Mouse (Mus musculus): ENCODE data around the gene Galk1. TPM values are rescaled to one million over a fixed set of nuclear protein-coding genes. Genes with fewer than 3 reads are reported as not detected.

Gene Galk1
- polyA plus RNA-seq, 1 experiment from 2014 or later = 64.1 TPM

DNA sequence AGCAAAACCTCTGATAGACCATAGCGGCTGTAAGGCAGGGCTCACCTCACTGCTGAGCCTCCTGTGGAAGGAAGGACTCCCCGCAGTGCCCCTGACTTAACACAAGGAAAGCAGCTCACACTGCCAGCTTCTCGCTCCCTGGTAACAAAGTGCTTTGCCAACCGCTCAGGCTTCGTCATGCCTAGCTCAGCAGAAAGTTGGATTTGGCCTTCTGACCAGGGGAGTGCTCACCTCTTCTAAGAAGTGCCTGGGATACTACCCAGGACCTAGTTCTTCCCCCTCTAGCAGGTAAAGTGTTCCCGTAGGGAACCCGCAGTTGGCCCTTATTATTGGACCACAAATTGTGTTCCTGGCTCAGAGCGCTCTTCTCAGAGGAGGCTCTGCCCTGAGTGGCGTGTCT is 53.5 kb downstream of the Galk1 start:
- H3K27me3 ChIP-seq (ENCODE audit: control insufficient read depth, insufficient read depth, low read depth, low read length) = no peaks in the 10 kb centered on the region
- no peak overlapping the region for H3K4me2 ChIP-seq (ENCODE audit: low read length)
- H3K36me3 ChIP-seq (ENCODE audit: control insufficient read depth, insufficient read depth, low read length) = peaks cover 26% of the 10 kb centered on the region
- no peaks in the 10 kb centered on the region for H3K9me3 ChIP-seq (replicated peaks; ENCODE audit: control insufficient read depth, low read length, poor library complexity, severe bottlenecking)
- no peak overlapping the region for H3K9ac ChIP-seq (ENCODE audit: low read depth, low read length)
- ATAC-seq = no peak
- no peak overlapping the region for H3K27ac ChIP-seq (ENCODE audit: low read length)
- no peaks in the 10 kb centered on the region for H3K4me1 ChIP-seq (ENCODE audit: control insufficient read depth, insufficient read depth, low read length)
- 96% methylated on average over 9 of the region's 9 CpGs for WGBS
- no peak overlapping the region for H3K4me3 ChIP-seq (ENCODE audit: low read depth, low read length)

Other genes with a start within 250 kb of the Galk1 start
- 25.1 and 25.6 TPM in 2 replicates for gene Tmem94, start 247.3 kb downstream of the Galk1 start, polyA plus RNA-seq (2015; fragmentation: Nextera tagmentation; extraction: Ambion mirVana)
- 7.6 and 8.9 TPM in 2 replicates for gene Caskin2, start 199.1 kb downstream of the Galk1 start, polyA plus RNA-seq (2015; fragmentation: Nextera tagmentation; extraction: Ambion mirVana)
- 23.7 and 24.2 TPM in 2 replicates for gene Tsen54, start 198.0 kb downstream of the Galk1 start, polyA plus RNA-seq (2015; fragmentation: Nextera tagmentation; extraction: Ambion mirVana)
- gene Llgl2, start 188.7 kb downstream of the Galk1 start, polyA plus RNA-seq (2015; fragmentation: Nextera tagmentation; extraction: Ambion mirVana) = 0.82 and 1.0 TPM in 2 replicates
- 0.09 TPM in 1 of 2 replicates, not detected in the other for gene Myo15b, start 154.3 kb downstream of the Galk1 start, polyA plus RNA-seq (2015; fragmentation: Nextera tagmentation; extraction: Ambion mirVana)
- gene Smim5, start 112.8 kb downstream of the Galk1 start, polyA plus RNA-seq (2015; fragmentation: Nextera tagmentation; extraction: Ambion mirVana) = 1.4 and 1.5 TPM in 2 replicates
- 0.44 and 0.87 TPM in 2 replicates for gene Smim6, start 100.7 kb downstream of the Galk1 start, polyA plus RNA-seq (2015; fragmentation: Nextera tagmentation; extraction: Ambion mirVana)
- gene Sap30bp, start 79.4 kb downstream of the Galk1 start, polyA plus RNA-seq (2015; fragmentation: Nextera tagmentation; extraction: Ambion mirVana) = 49.0 and 51.5 TPM in 2 replicates
- gene Recql5, start 79.2 kb downstream of the Galk1 start, polyA plus RNA-seq (2015; fragmentation: Nextera tagmentation; extraction: Ambion mirVana) = 24.3 and 25.2 TPM in 2 replicates
- 0.57 and 0.64 TPM in 2 replicates for gene Itgb4, start 38.0 kb downstream of the Galk1 start, polyA plus RNA-seq (2015; fragmentation: Nextera tagmentation; extraction: Ambion mirVana)
- 2,051 and 2,173 TPM in 2 replicates for gene H3f3b, start 15.2 kb upstream of the Galk1 start, polyA plus RNA-seq (2015; fragmentation: Nextera tagmentation; extraction: Ambion mirVana)
- gene Unk, start 17.6 kb upstream of the Galk1 start, polyA plus RNA-seq (2015; fragmentation: Nextera tagmentation; extraction: Ambion mirVana) = 36.4 and 36.6 TPM in 2 replicates
- gene Unc13d, start 65.2 kb upstream of the Galk1 start, polyA plus RNA-seq (2015; fragmentation: Nextera tagmentation; extraction: Ambion mirVana) = 0.78 and 0.93 TPM in 2 replicates
- 159 and 206 TPM in 2 replicates for gene Wbp2, start 74.3 kb upstream of the Galk1 start, polyA plus RNA-seq (2015; fragmentation: Nextera tagmentation; extraction: Ambion mirVana)
- gene Trim47, start 114.5 kb upstream of the Galk1 start, polyA plus RNA-seq (2015; fragmentation: Nextera tagmentation; extraction: Ambion mirVana) = 9.5 and 12.7 TPM in 2 replicates
- gene Trim65, start 118.4 kb upstream of the Galk1 start, polyA plus RNA-seq (2015; fragmentation: Nextera tagmentation; extraction: Ambion mirVana) = 2.2 and 2.3 TPM in 2 replicates
- 80.3 and 84.6 TPM in 2 replicates for gene Mrpl38, start 126.1 kb upstream of the Galk1 start, polyA plus RNA-seq (2015; fragmentation: Nextera tagmentation; extraction: Ambion mirVana)
- 69.4 and 77.1 TPM in 2 replicates for gene Fbf1, start 155.4 kb upstream of the Galk1 start, polyA plus RNA-seq (2015; fragmentation: Nextera tagmentation; extraction: Ambion mirVana)
- 82.0 and 82.5 TPM in 2 replicates for gene Ten1, start 186.1 kb upstream of the Galk1 start, polyA plus RNA-seq (2015; fragmentation: Nextera tagmentation; extraction: Ambion mirVana)
- 64.0 and 71.5 TPM in 2 replicates for gene Acox1, start 186.3 kb upstream of the Galk1 start, polyA plus RNA-seq (2015; fragmentation: Nextera tagmentation; extraction: Ambion mirVana)
- 0.88 and 1.3 TPM in 2 replicates for gene Evpl, start 225.4 kb upstream of the Galk1 start, polyA plus RNA-seq (2015; fragmentation: Nextera tagmentation; extraction: Ambion mirVana)

Data from midbrain, embryonic 16.5 days (tissue).